Mouse (Mus musculus) brain, embryonic 14.5 days (tissue): ENCODE measurements around the gene Dmgdh. TPM values are rescaled to one million over a fixed set of nuclear protein-coding genes. Genes with fewer than 3 reads are reported as not detected.
A peak's percentile ranks its signal among the peaks of the same experiment; 100 is the strongest.

Source experiments
- DNase-seq: peaks from one replicate; pipeline ENCODE4 v3.0.0-alpha.2; 2011; ENCODE audit warnings: low read depth
- CTCF ChIP-seq: fragments of 200-500 bp; IDR thresholded peaks from 2 replicates; pipeline ENCODE4 v1.5.1; 2012; ENCODE audit warnings: inconsistent platforms, mild to moderate bottlenecking, moderate library complexity, borderline replicate concordance; ENCODE audit not compliant: insufficient read depth, insufficient read length; ENCODE audit errors: extremely low read depth
- POLR2A ChIP-seq: fragments of 200-500 bp; IDR thresholded peaks from 2 replicates; pipeline ENCODE4 v1.6.1; 2012; ENCODE audit warnings: mild to moderate bottlenecking, inconsistent platforms, borderline replicate concordance; ENCODE audit not compliant: poor library complexity, insufficient read depth, insufficient read length, severe bottlenecking; ENCODE audit errors: extremely low read depth
- polyA plus RNA-seq: library from polyadenylated mRNA; depleted of rRNA; stranded (reverse); fragments of >200 nt; gene quantifications from 2 replicates; pipeline ENCODE4 v1.2.3, GENCODE M21; 2012

The Dmgdh gene
- polyA plus RNA-seq, 1 experiment, result 0.26 TPM

- no peak for TF ChIP-seq CTCF
- no peak for TF ChIP-seq POLR2A
- no peak for DNase-seq
Measured at GRCm38 (mm10) chr13:93667586-93667985, 6.6 kb upstream of the Dmgdh start.

- TF ChIP-seq POLR2A (no peak), CTCF (no peak)
- no peak for DNase-seq
Measured at GRCm38 (mm10) chr13:93672371-93672770, 1.9 kb upstream of the Dmgdh start.

- DNase-seq, result no peak
- TF ChIP-seq CTCF (no peak), POLR2A (no peak)
Measured at GRCm38 (mm10) chr13:93673296-93673695, 937 bp upstream of the Dmgdh start.

- no peak for DNase-seq
- no peak for TF ChIP-seq POLR2A
- TF ChIP-seq CTCF, result no peak
Measured at GRCm38 (mm10) chr13:93676864-93677263, 2.6 kb downstream of the Dmgdh start.

- DNase-seq, result peak; percentile 66
- TF ChIP-seq CTCF (no peak), POLR2A (no peak)
Measured at GRCm38 (mm10) chr13:93683336-93683735, 9.1 kb downstream of the Dmgdh start.

GRCm38 (mm10) chr13:93685226-93685625 lies 11.0 kb downstream of the Dmgdh start:
- DNase-seq, result no peak
- no peak for TF ChIP-seq POLR2A
- TF ChIP-seq CTCF, result no peak

- TF ChIP-seq CTCF (no peak), POLR2A (no peak)
- peak; percentile 42 for DNase-seq
Measured at GRCm38 (mm10) chr13:93687321-93687720, 13.1 kb downstream of the Dmgdh start.

GRCm38 (mm10) chr13:93689566-93689965 lies 15.3 kb downstream of the Dmgdh start:
- DNase-seq, result no peak
- TF ChIP-seq POLR2A, result no peak
- no peak for TF ChIP-seq CTCF

GRCm38 (mm10) chr13:93690821-93691220 lies 16.6 kb downstream of the Dmgdh start:
- no peak for DNase-seq

GRCm38 (mm10) chr13:93698866-93699265 lies 24.6 kb downstream of the Dmgdh start:
- peak; percentile 27 for DNase-seq
- TF ChIP-seq POLR2A (no peak), CTCF (no peak)

More at GRCm38 (mm10) chr13:93690821-93691220, 16.6 kb downstream of the Dmgdh start:
- TF ChIP-seq POLR2A (no peak), CTCF (no peak)

GRCm38 (mm10) chr13:93705697-93706096 lies 31.5 kb downstream of the Dmgdh start:
- DNase-seq, result no peak
- TF ChIP-seq POLR2A (no peak), CTCF (no peak)

- TF ChIP-seq POLR2A (no peak), CTCF (no peak)
- no peak for DNase-seq
Measured at GRCm38 (mm10) chr13:93707271-93707670, 33.0 kb downstream of the Dmgdh start.
